Mouse (Mus musculus) adipocyte (in vitro differentiated cells): ENCODE results near the gene Sorbs1.
A peak's percentile ranks its signal among the peaks of the same experiment; 100 is the strongest.

Experiments
- DNase-seq: peaks from one replicate; pipeline ENCODE4 v3.0.0-alpha.2; 2016; ENCODE audit warnings: low spot score

Sorbs1 gene

DNA sequence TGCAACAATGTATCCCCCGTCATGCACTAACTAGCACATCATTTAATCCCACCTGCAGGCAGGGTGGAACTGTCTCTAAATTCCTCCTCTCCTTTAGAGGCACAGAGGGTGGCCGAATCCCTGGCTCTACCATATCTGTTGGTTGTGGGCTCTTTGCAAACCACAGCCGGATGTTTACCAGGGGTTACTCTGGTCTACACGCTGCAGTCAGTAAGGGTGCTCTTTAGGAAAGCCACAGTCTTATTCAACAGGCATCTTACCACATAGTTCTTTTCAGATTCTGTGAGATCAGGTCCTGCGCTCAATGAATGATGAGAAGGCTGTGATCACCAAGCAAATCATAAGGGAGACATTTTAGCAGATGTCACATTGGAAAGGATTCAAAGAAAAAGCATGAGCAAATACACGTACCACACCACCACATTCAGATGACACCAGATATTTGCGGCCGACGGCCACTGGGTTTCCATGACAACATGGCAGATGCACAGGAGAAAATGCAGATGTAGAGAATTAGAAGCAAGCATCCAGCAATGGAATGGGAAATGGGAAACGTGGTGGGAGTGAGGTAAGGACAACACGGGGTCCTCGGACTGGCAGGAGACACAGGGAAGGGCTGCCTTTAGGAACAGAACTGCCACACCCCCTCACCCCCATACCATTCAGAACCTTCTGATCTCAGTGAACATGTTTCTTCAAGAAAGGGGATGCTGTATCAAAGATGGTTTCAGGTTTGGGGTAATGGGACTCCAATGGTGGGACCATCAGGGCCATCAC is 213.4 kb downstream of the Sorbs1 start:
- DNase-seq = no peak

DNA sequence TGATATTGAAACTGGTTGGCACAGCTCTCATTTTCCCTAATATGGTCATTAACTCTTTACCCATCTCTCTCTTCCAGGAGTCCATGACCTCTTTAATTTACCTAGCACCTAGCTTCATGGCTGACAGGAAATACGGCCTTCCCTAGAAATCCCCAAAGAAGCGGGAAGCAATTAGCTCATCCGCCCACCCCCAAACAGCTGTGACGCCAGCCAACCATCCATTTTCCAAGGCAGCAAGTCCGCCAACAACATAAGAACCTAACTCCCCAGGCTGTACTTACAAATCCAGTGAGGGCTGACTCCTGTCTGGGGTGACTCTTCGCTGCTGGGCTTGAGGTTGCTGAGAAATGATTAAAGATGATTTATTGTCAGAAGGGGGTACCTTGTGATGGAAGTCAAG is 214.4 kb downstream of the Sorbs1 start:
- no peak for DNase-seq

GRCm38 (mm10) chr19:40298574-40298973 is 215.0 kb downstream of the Sorbs1 start:
- DNase-seq = no peak

DNA sequence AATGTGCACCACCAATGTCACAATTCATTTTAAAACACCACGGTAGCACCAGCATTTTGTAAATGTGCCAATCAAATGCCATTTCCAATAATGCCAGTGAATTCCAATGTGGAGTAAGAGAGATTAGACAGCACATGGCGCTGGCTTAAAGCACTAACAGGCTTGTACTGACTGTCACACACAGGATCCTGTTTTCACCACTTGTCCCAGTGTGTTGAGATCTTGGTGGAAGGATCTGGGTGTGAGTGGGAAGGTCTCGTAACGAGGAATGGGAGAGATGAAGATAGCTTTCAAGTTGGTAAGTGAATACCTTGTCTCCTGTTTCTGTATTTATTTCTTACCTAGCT is 215.8 kb downstream of the Sorbs1 start:
- no peak for DNase-seq

DNA sequence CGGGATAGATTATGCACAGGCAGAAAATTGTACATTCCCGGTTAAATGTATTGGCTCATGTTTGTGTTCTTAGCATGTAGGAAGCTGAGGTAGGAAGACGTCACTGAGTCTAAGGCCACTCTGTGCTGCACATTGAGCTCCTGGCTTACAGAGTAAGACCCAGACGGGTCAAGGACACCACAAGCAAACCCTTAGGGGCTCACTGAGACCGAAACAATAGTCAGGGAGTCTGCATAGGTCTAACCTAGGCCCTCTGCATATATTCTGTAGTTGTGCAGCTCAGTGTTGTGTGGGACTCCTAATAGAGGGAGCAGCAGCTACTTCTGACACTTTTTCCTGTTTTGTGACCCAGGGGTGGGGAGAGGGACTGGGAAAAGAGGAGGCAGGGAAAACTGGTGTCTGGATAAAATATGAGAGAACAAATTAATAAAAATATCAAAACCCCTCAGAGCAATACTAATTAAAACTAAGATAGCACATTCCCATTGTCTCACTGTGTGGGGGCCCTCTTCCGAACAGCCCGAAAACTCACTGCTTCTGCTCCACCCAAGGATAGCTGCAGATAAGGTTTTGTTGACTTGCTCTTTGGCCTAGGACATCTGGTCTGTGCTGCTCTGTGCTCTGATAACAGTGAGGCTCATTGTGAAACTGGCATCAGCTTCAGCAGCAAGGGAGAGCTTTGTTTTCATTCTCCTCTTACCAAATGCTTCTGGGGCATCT is 216.3 kb downstream of the Sorbs1 start:
- peak; percentile 68 for DNase-seq

DNA sequence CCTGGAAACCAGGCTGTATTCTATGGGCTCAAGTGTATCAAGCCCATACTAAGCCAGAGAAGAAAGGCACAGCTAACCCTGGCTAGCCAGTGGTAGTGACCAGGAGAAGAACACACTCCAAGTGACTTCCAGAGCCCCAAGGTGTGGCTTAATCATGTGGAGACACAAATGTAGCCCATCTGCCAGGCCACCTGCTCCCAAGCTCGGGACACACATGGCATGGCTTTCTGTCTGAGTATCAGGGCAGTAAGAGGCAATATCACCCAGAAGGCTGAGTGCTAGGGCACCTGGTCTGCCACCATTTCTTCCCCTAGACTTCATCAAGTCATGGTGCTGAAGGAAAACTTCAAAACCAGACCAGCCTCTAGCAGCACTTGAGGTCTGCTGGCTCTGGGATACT is 219.3 kb downstream of the Sorbs1 start:
- no peak for DNase-seq

- DNase-seq = no peak
Observed at GRCm38 (mm10) chr19:40293791-40294190, 219.8 kb downstream of the Sorbs1 start.

GRCm38 (mm10) chr19:40290099-40290724 is 223.4 kb downstream of the Sorbs1 start:
- DNase-seq = peak; percentile 53

- no peak for DNase-seq
Observed at GRCm38 (mm10) chr19:40288415-40288814, 225.2 kb downstream of the Sorbs1 start.

DNA sequence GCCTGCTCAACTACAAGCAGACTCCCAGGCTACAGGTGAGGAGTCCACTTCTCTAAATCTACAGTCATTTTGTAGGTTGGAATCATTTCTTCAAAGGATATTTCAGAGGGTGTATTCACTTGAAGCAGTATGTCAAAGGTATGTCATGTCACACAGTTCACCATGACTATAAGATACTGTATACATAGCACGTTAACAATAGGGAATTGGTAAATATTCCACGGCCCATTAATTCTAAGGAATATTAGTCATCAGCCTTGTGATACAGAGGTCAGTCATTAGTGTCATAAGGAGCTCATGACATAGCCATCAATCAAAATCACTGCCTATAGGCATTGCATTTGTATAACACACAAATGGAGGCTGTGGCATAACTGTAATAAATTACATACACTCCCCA is 228.9 kb downstream of the Sorbs1 start:
- DNase-seq = no peak

DNA sequence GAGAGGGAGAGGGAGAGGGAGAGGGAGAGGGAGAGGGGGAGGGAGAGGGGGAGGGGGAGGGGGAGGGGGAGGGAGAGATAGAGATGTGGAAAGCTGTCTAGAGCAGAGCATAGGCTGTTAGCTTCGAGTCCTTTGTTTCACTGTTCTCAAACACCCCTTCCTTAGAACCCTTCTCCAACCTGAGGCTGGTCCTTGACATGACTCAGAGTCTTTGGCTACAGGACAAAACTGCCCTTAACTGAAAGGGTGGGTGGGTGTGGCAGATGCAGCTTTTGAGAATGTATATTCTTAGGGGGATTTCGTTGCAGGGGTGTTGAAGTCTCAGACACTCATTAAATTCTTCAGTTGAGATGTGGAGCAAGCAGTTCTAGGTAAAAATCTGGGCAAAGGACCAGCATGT is 230.2 kb downstream of the Sorbs1 start:
- DNase-seq = no peak

GRCm38 (mm10) chr19:40278372-40279023 is 235.1 kb downstream of the Sorbs1 start:
- DNase-seq = no peak

DNA sequence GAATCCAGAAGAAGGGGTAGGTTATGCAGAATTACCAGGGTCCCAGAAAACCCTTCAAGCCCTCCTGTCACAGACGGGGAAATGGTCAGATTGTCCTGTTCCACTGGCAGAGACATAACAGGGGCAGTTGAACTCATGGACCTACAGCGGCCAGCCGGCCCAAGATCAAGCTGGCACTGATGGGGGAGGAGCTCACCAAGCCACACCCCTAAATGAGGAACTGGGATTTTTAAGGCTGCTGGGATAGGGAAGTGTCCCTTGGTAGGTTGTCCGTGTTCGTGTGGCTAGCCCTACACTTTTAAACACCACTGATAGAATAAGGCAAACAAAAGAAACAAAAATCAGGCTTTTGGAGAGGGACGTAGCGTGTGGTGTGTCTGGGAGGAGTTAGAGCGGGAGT is 236.1 kb downstream of the Sorbs1 start:
- DNase-seq = no peak

- no peak for DNase-seq
Observed at GRCm38 (mm10) chr19:40275401-40276188, 238.0 kb downstream of the Sorbs1 start.

- no peak for DNase-seq
Observed at GRCm38 (mm10) chr19:40272674-40273073, 240.9 kb downstream of the Sorbs1 start.

DNA sequence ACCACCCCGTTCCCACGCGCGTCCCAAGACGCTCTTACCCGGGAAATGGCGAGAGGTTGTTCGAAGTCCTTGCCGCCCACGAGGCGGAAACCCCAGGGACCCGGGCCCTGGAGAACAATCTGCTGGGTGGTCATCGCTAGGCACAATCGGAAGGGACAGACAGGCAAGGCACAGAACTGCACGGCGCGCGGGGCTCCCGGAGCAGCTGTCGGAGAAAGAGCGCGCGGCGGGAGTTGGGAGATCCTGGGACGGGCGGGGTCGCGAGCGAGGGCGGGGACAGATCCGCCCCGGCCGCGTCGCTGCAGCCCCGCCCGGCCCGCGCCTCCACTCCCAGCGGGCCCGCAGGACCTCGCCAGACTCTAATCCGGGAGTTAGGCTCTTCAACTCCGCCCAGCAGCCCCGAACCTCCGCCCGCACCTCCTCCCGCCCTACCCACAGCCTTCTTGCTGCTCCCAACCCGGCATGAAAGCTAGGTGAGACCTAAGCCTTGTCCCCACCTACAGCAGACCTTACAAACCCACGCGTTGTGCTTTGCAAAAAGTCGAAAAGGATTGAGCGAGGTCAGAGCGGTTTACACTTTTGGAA is 242.2 kb downstream of the Sorbs1 start, which contains the start of gene Pdlim1:
Gene Pdlim1 (minus strand): TSS at position 535 of the 585 bp plus-strand sequence.
- DNase-seq = peak; percentile 63

DNA sequence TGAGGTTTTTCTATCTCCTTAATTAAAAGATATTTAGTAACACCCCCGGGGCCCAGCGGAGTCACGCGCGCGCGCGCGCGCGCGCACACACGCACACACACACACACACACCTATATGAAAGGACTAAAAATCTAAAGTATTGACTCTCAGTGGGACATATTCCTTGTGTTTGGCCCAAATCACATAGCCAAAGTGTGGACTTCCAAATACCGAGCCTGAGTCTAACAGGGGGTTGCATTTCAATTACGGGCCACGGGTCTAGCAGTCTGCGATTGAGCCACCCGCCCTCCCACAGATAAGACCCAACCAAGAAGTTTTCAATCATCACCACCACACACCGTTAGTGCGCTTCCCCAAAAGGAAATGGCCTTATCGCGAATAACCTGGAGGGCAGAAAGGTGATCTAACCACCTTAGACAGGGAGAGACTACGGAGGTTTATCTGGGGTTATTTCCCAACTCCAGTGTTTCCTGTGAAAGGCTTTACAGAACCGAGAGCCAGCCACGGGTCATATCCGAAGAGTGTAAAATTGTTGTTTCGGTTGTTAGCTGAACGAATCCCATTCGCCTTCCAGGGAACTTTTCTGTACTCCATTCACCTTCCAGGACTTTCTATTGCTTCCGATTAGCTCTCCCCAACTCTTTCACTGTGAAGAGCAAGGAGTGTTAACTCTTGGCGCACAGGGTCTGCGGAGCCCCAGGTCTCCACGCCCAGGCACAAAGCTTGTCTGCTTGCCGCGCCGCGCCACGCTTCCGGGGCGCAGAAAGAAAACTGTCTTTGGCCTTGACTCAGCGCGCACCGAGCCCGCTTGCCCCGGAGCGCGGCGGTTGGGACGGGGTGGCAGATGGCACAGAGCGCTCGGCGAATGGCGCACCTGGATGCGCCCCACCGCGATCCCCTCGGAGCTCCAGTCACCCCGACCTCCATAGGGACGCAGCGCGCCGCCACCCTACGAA is 242.9 kb downstream of the Sorbs1 start:
- DNase-seq = peak; percentile 35

DNA sequence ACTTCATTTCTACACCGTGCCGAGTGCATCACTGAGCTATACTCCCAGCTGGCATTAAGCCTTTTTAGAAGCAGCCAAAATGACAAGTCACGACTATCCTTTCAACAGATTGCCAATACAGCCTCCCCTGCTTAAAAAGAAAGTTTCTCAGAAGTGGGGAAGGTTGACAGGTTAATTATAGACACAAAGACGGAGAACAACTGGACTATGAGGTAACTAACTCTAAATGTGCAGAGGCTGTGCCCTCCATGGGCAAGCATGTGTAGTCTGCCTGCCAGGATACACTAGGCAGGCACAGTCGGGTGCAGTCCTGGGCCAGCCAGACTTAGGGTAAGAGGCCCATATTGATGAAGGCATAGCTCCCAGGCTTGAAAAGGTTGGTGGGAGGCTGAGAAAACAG is 244.1 kb downstream of the Sorbs1 start:
- DNase-seq = no peak

- DNase-seq = no peak
Observed at GRCm38 (mm10) chr19:40268493-40268892, 245.1 kb downstream of the Sorbs1 start.

GRCm38 (mm10) chr19:40267380-40267779 is 246.2 kb downstream of the Sorbs1 start:
- DNase-seq = no peak
